Mouse (Mus musculus) G1E (cell line): ENCODE results near the gene Sqstm1. TPM values are rescaled to one million over a fixed set of nuclear protein-coding genes. Genes with fewer than 3 reads are reported as not detected.
A peak's percentile ranks its signal among the peaks of the same experiment; 100 is the strongest.

Experiments
- ATAC-seq: 2 replicates; pipeline ENCODE4 v1.8.0; 2016; ENCODE audit warnings: mild to moderate bottlenecking; ENCODE audit not compliant: insufficient number of reproducible peaks, poor library complexity, low FRiP score, severe bottlenecking; ENCODE audit errors: extremely low read depth
- DNase-seq: peaks from one replicate; pipeline ENCODE4 v3.0.0; 2012; ENCODE audit warnings: low spot score
- H3K27me3 ChIP-seq: 2 replicates; pipeline ENCODE4 v1.6.1; 2012; ENCODE audit warnings: mild to moderate bottlenecking, low read length, inconsistent platforms; ENCODE audit not compliant: insufficient read depth
- H3K36me3 ChIP-seq: replicated peaks from 2 replicates; pipeline ENCODE3; 2012; ENCODE audit warnings: mild to moderate bottlenecking, inconsistent platforms
- H3K4me1 ChIP-seq: 2 replicates; pipeline ENCODE4 v1.6.1; 2012; ENCODE audit warnings: low read depth, low read length, inconsistent platforms, mixed read lengths; ENCODE audit not compliant: insufficient read depth
- H3K4me3 ChIP-seq: 2 replicates; pipeline ENCODE4 v1.5.1; 2012; ENCODE audit warnings: low read depth, mild to moderate bottlenecking, inconsistent platforms, low read length, moderate library complexity, mixed read lengths
- H3K9me3 ChIP-seq: replicated peaks from 2 replicates; pipeline ENCODE4 v1.6.1; 2012; ENCODE audit warnings: inconsistent platforms
- CTCF ChIP-seq: IDR thresholded peaks from 2 replicates; pipeline ENCODE4 v1.5.1; 2012; ENCODE audit warnings: low read depth, low read length, inconsistent platforms, mixed read lengths
- GATA1 ChIP-seq: IDR thresholded peaks from 2 replicates; pipeline ENCODE4 v1.6.1; 2012; ENCODE audit warnings: borderline replicate concordance, low read length, inconsistent platforms, mixed read lengths
- GATA2 ChIP-seq: IDR thresholded peaks from 2 replicates; pipeline ENCODE4 v1.6.1; 2012; ENCODE audit warnings: low read depth, low read length, inconsistent platforms, borderline replicate concordance
- POLR2AphosphoS5 ChIP-seq: IDR thresholded peaks from 2 replicates; pipeline ENCODE4 v1.6.1; 2012; ENCODE audit warnings: low read depth, low read length, inconsistent platforms; ENCODE audit not compliant: insufficient replicate concordance
- TAL1 ChIP-seq: conservative IDR thresholded peaks from 2 replicates; pipeline ENCODE4 v1.6.1; 2012; ENCODE audit warnings: low read depth, low read length, inconsistent platforms, mixed read lengths
- polyA plus RNA-seq: library from polyadenylated mRNA; stranded (reverse); fragments of >175 nt; gene quantifications from 2 replicates; pipeline ENCODE4 v1.2.3, GENCODE M21; 2012
- total RNA-seq, 2 experiments: library from RNA; stranded (forward) in 1 of 2; stranded (reverse) in 1 of 2; fragments of 200-1000 nt in 1 of 2; fragments of >200 nt in 1 of 2; fragmentation: Nextera tagmentation in 1 of 2; gene quantifications; 2 replicates each; pipeline ENCODE4 v1.2.3; 2014 to 2017

Gene Sqstm1
- 118 and 252 TPM in 2 replicates for total RNA-seq (2014; fragmentation: Nextera tagmentation)
- 663 and 687 TPM in 2 replicates for total RNA-seq (2017)
- 134 and 138 TPM in 2 replicates for polyA plus RNA-seq

- H3K9me3 ChIP-seq = no peaks in the 10 kb centered on the region
- peaks cover 49% of the 10 kb centered on the region for H3K36me3 ChIP-seq
- H3K4me3 ChIP-seq = peak within 1 kb of the TSS; percentile 92
- peak; percentile 79 for DNase-seq
- H3K4me1 ChIP-seq = peaks cover 64% of the 10 kb centered on the region
- H3K27me3 ChIP-seq = no peaks in the 10 kb centered on the region
- TF ChIP-seq POLR2AphosphoS5 = 0 out of 2 replicates have a peak, but pooled peaks have one; percentile 22
- no peak for TF ChIP-seq GATA2
- no peak for ATAC-seq
These were observed at the start of gene Sqstm1, which contains the start of gene Mgat4b for GRCm38 (mm10) chr11:50210505-50211151. TSS of gene Sqstm1 (minus strand) at chr11:50210827. TSS of gene Mgat4b (plus strand) at chr11:50210890.

- no peak for DNase-seq
- Histone ChIP-seq H3K9me3 (no peaks in the 10 kb centered on the region), H3K4me1 (peaks cover 29% of the 10 kb centered on the region), H3K4me3 (no peak overlapping the region), H3K27me3 (no peaks in the 10 kb centered on the region), H3K36me3 (peaks cover 89% of the 10 kb centered on the region)
- ATAC-seq = no peak
- TF ChIP-seq CTCF (no peak), TAL1 (no peak), GATA1 (no peak), POLR2AphosphoS5 (no peak), GATA2 (no peak)
These were observed 47.7 kb upstream of the Sqstm1 start for GRCm38 (mm10) chr11:50258310-50258709.

- no peak overlapping the region for H3K4me3 ChIP-seq
- peaks cover 74% of the 10 kb centered on the region for H3K36me3 ChIP-seq
- no peaks in the 10 kb centered on the region for H3K9me3 ChIP-seq
- DNase-seq (no peak), ATAC-seq (no peak)
- no peaks in the 10 kb centered on the region for H3K27me3 ChIP-seq
- TF ChIP-seq GATA2 = no peak
- TF ChIP-seq GATA1 = no peak
- no peak for TF ChIP-seq TAL1
- no peak for TF ChIP-seq CTCF
- TF ChIP-seq POLR2AphosphoS5 = no peak
- H3K4me1 ChIP-seq = peaks cover 32% of the 10 kb centered on the region
These were observed 46.0 kb upstream of the Sqstm1 start for GRCm38 (mm10) chr11:50256615-50257014.

DNA sequence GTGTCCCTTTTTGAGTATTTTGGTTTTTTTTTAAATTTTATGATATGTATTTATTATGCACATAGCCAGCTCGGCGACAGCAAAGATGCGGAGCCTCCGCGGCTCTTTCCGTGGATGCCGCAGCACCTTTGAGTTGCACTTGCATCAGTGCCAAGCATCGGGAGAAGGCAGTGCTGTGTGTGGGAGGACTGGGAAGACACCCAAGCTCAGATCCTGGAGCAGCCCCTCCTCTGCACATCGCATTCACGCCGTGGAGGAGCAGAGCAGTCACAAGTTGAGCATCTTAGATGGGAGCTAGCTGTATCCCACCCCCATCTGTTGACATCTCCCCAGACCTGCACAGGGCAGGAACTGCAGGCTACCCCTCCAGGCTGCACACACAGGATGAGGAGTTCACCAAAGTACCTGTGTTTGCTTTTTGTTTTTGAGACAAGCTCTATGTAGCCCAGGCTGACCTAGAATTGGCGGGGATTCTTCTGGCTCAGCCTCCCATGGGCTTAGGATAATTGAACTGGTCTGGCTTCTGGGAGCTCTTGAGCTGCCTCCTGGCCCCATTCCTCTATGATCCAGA lies 43.5 kb upstream of the Sqstm1 start:
- ATAC-seq (no peak), DNase-seq (no peak)
- Histone ChIP-seq H3K36me3 (peaks cover 49% of the 10 kb centered on the region), H3K4me1 (peaks cover 34% of the 10 kb centered on the region), H3K27me3 (no peaks in the 10 kb centered on the region), H3K4me3 (no peak overlapping the region), H3K9me3 (no peaks in the 10 kb centered on the region)
- TF ChIP-seq GATA1 = no peak
- TF ChIP-seq GATA2 = no peak
- TF ChIP-seq TAL1 = no peak
- no peak for TF ChIP-seq POLR2AphosphoS5
- no peak for TF ChIP-seq CTCF

- peaks cover 32% of the 10 kb centered on the region for H3K4me1 ChIP-seq
- no peak for ATAC-seq
- no peak for TF ChIP-seq POLR2AphosphoS5
- TF ChIP-seq GATA2 = no peak
- TF ChIP-seq GATA1 = no peak
- TF ChIP-seq CTCF = no peak
- TF ChIP-seq TAL1 = no peak
- H3K9me3 ChIP-seq = no peaks in the 10 kb centered on the region
- H3K36me3 ChIP-seq = peaks cover 42% of the 10 kb centered on the region
- no peaks in the 10 kb centered on the region for H3K27me3 ChIP-seq
- DNase-seq = no peak
- H3K4me3 ChIP-seq = no peak overlapping the region
These were observed 42.8 kb upstream of the Sqstm1 start for GRCm38 (mm10) chr11:50253393-50253792.

DNA sequence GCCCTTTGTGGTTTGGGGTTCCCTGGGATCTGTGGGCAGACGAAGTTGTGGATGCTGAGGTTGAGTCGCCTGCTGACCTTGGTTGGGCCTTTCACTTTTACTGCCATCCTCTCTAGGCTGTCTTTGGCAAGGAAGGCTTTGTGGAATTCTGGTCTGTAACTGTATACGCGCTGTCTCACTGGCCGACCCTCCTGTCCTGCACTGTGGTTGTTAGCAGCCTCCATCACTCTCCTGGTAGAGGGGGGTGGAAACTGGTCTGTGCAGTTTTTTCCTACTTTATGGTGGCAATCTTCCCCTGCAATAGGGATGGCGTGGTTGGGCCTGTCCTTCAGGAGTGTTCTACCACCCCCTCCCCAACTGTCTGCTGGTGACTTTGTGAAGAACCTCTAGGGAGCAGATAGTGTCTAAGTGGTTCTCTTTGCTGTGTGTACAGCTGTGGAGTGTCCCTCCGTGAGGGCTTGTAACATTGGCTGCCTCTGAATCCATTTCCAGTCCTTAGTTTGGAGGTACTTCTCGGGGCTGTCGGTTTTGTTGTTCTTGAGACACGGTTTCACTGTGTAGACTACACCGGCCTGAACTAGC lies 42.1 kb upstream of the Sqstm1 start:
- ATAC-seq (no peak), DNase-seq (no peak)
- Histone ChIP-seq H3K4me1 (peaks cover 26% of the 10 kb centered on the region), H3K9me3 (no peaks in the 10 kb centered on the region), H3K27me3 (no peaks in the 10 kb centered on the region), H3K4me3 (no peak overlapping the region), H3K36me3 (peaks cover 35% of the 10 kb centered on the region)
- TF ChIP-seq TAL1 = no peak
- TF ChIP-seq GATA2 = no peak
- TF ChIP-seq GATA1 = no peak
- no peak for TF ChIP-seq POLR2AphosphoS5
- no peak for TF ChIP-seq CTCF
